Mouse (Mus musculus): ENCODE results near the gene 2610528J11Rik.

2610528J11Rik gene

GRCm38 (mm10) chr4:118542510-118543157 lies 15.8 kb downstream of the 2610528J11Rik start:
- DNase-seq = no peak

DNA sequence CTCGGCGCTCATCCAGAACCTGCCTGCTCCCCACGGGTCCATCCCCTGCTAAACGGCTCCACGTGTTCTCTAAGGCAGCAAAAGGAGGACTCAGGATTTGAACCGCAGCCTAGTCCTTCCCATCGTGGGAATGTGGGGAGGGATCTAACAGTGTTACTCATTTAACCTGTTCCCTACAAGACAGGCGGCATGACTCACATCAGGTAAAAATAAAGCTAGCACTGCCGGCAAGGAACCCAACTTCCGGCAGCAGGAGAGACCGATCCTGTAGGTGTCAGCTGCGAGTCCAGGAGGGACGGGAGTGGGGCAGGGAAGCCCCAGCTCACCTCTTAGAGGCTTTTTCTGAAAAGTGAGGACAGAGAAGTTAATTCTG lies 16.3 kb downstream of the 2610528J11Rik start:
- DNase-seq = peak; percentile 25

GRCm38 (mm10) chr4:118543592-118544260 lies 16.9 kb downstream of the 2610528J11Rik start, which contains the start of gene Tmem125:
Gene Tmem125, minus strand, starts transcription at chr4:118544044.
- peak; percentile 79 for DNase-seq

DNA sequence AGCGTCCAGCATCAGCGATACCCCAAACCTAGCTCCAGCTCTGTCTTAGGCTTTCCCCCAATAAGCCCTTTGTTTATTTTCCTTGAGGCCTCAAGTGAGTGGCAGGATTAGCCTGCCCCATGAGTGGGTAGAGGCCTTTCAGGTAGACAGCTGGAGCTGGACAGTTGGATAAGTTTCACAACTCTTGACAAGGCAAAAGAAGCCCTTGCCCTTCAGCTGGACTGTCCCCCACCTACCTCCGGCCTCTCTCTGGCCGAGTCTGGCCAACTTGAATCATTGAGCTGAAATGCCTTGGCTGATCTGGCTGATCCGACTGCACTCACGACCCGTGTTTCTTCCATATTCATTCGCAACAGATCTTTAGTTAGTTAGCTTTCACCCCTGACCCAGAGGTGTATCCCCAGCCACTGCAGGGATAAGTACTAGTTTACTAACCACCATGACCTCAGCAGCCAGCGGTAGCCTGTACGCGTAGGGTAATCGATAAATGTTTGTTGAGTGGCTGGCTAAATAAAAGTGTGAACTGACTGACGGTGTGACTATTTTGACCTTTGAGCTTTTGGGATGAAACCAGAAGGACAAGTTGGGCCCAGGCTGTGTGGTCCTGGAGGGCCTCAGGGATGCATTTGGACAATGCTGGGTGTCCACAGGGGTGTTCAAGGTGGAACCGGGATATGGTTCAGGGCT lies 17.8 kb downstream of the 2610528J11Rik start:
- no peak for DNase-seq

DNA sequence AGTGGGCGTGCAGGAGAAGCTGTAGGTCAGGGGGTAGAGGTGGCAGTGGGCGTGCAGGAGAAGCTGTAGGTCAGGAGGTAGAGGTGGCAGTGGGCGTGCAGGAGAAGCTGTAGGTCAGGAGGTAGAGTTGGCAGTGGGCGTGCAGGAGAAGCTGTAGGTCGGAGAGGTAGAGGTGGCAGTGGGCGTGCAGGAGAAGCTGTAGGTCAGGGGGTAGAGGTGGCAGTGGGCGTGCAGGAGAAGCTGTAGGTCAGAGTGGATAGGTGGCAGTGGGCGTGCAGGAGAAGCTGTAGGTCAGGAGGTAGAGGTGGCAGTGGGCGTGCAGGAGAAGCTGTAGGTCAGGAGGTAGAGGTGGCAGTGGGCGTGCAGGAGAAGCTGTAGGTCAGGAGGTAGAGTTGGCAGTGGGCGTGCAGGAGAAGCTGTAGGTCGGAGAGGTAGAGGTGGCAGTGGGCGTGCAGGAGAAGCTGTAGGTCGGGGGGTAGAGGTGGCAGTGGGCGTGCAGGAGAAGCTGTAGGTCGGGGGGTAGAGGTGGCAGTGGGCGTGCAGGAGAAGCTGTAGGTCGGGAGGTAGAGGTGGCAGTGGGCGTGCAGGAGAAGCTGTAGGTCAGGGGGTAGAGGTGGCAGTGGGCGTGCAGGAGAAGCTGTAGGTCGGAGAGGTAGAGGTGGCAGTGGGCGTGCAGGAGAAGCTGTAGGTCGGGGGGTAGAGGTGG lies 20.8 kb downstream of the 2610528J11Rik start:
- peak; percentile 47 for DNase-seq

DNA sequence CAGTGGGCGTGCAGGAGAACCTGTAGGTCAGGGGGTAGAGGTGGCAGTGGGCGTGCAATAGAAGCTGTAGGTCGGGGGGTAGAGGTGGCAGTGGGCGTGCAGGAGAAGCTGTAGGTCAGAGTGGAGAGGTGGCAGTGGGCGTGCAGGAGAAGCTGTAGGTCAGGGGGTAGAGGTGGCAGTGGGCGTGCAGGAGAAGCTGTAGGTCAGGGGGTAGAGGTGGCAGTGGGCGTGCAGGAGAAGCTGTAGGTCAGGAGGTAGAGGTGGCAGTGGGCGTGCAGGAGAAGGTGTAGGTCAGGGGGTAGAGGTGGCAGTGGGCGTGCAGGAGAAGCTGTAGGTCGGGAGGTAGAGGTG lies 21.3 kb downstream of the 2610528J11Rik start:
- DNase-seq = peak; percentile 9

GRCm38 (mm10) chr4:118553039-118553649 lies 26.3 kb downstream of the 2610528J11Rik start:
- no peak for DNase-seq

GRCm38 (mm10) chr4:118564062-118564925 lies 37.5 kb downstream of the 2610528J11Rik start:
- DNase-seq = no peak

DNA sequence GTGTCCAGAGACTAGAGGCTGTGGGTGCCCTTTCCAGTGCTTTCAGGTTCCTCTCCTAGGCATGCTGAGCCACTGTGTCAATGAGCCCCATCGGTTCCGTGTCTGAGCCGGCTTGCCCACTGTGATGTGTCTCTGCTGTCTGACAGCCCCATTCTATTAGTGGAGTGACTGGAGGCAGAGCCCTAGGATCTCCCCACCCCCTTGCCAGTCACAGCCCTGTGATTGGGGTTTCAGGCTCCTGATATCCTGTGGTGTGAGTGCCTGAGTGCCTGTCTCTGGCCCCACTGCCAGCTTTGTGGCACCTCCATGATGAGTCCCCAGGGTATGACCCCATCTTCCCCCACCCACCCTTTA lies 38.1 kb downstream of the 2610528J11Rik start:
- DNase-seq = no peak

- peak; percentile 70 for DNase-seq
These were observed 39.4 kb downstream of the 2610528J11Rik start for GRCm38 (mm10) chr4:118566161-118566676.

DNA sequence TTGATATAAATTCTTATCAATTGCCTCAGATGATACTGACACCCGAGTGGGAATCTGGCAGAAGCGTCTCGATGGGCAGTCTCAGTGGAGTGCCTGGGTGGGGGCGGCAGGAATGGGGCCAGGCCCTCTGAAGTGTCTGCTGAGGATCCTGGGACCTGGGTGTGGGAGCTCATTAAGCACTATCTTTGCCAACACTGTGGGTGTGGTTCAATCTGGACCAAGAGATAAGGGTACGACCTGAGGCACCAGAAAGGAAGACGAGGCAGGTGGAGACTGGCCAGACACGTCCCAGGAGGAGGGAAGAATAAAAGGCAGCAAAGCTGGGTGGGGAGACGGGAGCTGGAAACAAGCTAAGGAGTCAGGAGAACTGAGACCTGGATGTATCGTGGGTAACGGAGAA lies 41.9 kb downstream of the 2610528J11Rik start:
- no peak for DNase-seq

- DNase-seq = no peak
These were observed 42.5 kb downstream of the 2610528J11Rik start for GRCm38 (mm10) chr4:118569320-118569719.

GRCm38 (mm10) chr4:118571441-118571840 lies 44.6 kb downstream of the 2610528J11Rik start:
- DNase-seq = no peak

- DNase-seq = peak; percentile 90
These were observed 49.3 kb downstream of the 2610528J11Rik start for GRCm38 (mm10) chr4:118576097-118576496.

DNA sequence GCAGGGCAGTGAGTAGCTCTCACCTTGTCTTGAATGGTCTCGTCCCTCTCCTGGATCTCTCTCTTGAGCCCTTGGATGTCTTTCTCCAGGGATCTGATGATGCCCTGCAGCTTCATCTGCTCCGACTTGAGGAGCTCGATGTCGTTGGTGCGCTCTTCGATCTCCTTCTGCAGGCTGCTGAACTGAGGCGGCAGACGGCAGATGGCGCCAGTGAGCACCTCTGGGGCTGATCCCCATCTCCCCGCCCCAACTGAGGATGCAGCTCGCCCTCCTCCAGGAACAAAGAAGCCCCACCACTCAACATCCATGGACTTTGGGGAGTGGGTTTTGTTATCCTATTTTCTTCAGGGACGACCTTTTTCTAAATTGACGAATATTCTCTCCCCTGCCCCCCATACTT lies 52.5 kb downstream of the 2610528J11Rik start:
- DNase-seq = peak; percentile 56
